Mouse (Mus musculus) brain, embryonic 14.5 days (tissue): ENCODE results near the gene Msrb3.

Experiments
- CTCF ChIP-seq: fragments of 200-500 bp; IDR thresholded peaks from 2 replicates; pipeline ENCODE4 v1.5.1; 2012; ENCODE audit warnings: inconsistent platforms, mild to moderate bottlenecking, moderate library complexity, borderline replicate concordance; ENCODE audit not compliant: insufficient read depth, insufficient read length; ENCODE audit errors: extremely low read depth
- POLR2A ChIP-seq: fragments of 200-500 bp; IDR thresholded peaks from 2 replicates; pipeline ENCODE4 v1.6.1; 2012; ENCODE audit warnings: mild to moderate bottlenecking, inconsistent platforms, borderline replicate concordance; ENCODE audit not compliant: poor library complexity, insufficient read depth, insufficient read length, severe bottlenecking; ENCODE audit errors: extremely low read depth

- TF ChIP-seq POLR2A: no peak
- TF ChIP-seq CTCF: no peak
These were observed 29.3 kb upstream of the Msrb3 start for GRCm38 (mm10) chr10:120928183-120928582.
